Mouse (Mus musculus) activated CD4-positive, CD25-positive, alpha-beta regulatory T cell, adult 4 months (primary cell): ENCODE measurements around the gene Wnt2b. TPM values are rescaled to one million over a fixed set of nuclear protein-coding genes. Genes with fewer than 3 reads are reported as not detected.

Experiments used
- polyA plus RNA-seq, 2 experiments: library from polyadenylated mRNA; unstranded; fragments of 100-300 nt; shearing (Covaris generic); gene quantifications; one replicate each; pipeline ENCODE4 v1.2.1; 2017

Gene Wnt2b
- polyA plus RNA-seq, 2 experiments from 2014 or later = 0.18 to 0.22 TPM

Other genes starting within 250 kb of the Wnt2b start
- 10 to 100 TPM; 24.1 to 28.0 TPM for gene Ppm1j, start 180.9 kb downstream of the Wnt2b start, polyA plus RNA-seq
- 1 to 10 TPM in 1 of 2 experiments, under 1 TPM in 1; 0.83 to 1.4 TPM for gene Fam19a3, start 180.1 kb downstream of the Wnt2b start, polyA plus RNA-seq
- gene Rhoc, start 173.5 kb downstream of the Wnt2b start, polyA plus RNA-seq = 1 to 10 TPM; 7.3 to 9.9 TPM
- gene Mov10, start 143.4 kb downstream of the Wnt2b start, polyA plus RNA-seq = 10 to 100 TPM; 16.2 to 34.8 TPM
- gene St7l, start 97.9 kb downstream of the Wnt2b start, polyA plus RNA-seq = 10 to 100 TPM; 23.8 to 26.2 TPM
- 100 to 1,000 TPM; 321 to 578 TPM for gene Capza1, start 97.4 kb downstream of the Wnt2b start, polyA plus RNA-seq
- gene Cttnbp2nl, start 91.2 kb upstream of the Wnt2b start, polyA plus RNA-seq = not detected
- not detected for gene 4930564D02Rik, start 104.9 kb upstream of the Wnt2b start, polyA plus RNA-seq